Mouse (Mus musculus) myocyte (in vitro differentiated cells): ENCODE data around the gene N4bp2l1.

Experiments used
- CEBPB ChIP-seq: IDR thresholded peaks from 2 replicates; pipeline ENCODE4 v1.6.1; 2011; ENCODE audit warnings: mild to moderate bottlenecking, moderate library complexity; ENCODE audit not compliant: poor library complexity, insufficient read depth, severe bottlenecking
- MAX ChIP-seq: IDR thresholded peaks from one replicate; pipeline ENCODE4 v1.6.1; 2011; ENCODE audit warnings: low read depth, mild to moderate bottlenecking, control low read depth
- MYOD1 ChIP-seq, 3 experiments: IDR thresholded peaks; one replicate each; pipeline ENCODE4 v1.6.1; 2011; ENCODE audit warnings: control low read depth in 2 of 3, low read depth in 2 of 3, mild to moderate bottlenecking in 2 of 3, moderate library complexity in 1 of 3; ENCODE audit not compliant: insufficient read length in 2 of 3, control insufficient read depth in 1 of 3
- MYOG ChIP-seq, 3 experiments: IDR thresholded peaks; one replicate each; pipeline ENCODE4 v1.6.1; 2011; ENCODE audit warnings: control low read depth in 2 of 3, low read depth in 2 of 3, mild to moderate bottlenecking in 2 of 3; ENCODE audit not compliant: insufficient read length in 2 of 3, control insufficient read depth in 1 of 3, insufficient read depth in 1 of 3
- TCF12 ChIP-seq: IDR thresholded peaks from one replicate; pipeline ENCODE4 v1.6.1; 2011; ENCODE audit warnings: mild to moderate bottlenecking, control low read depth; ENCODE audit not compliant: poor library complexity, insufficient read depth, severe bottlenecking
- USF1 ChIP-seq: IDR thresholded peaks from one replicate; pipeline ENCODE4 v1.6.1; 2011; ENCODE audit warnings: low read depth, mild to moderate bottlenecking, control low read depth, moderate library complexity

- TF ChIP-seq MYOG (IDR thresholded peaks at IDR 0.05; ENCODE audit: control insufficient read depth in 1 of 3, insufficient read depth in 1 of 3, insufficient read length in 2 of 3, low read depth in 2 of 3), result no peak
- no peak for TF ChIP-seq USF1
- TF ChIP-seq TCF12, result no peak
- no peak for TF ChIP-seq MYOD1 (IDR thresholded peaks at IDR 0.05; ENCODE audit: control insufficient read depth in 1 of 3, insufficient read length in 2 of 3, low read depth in 2 of 3)
- TF ChIP-seq MAX, result no peak
- TF ChIP-seq CEBPB, result no peak
Observed at GRCm38 (mm10) chr5:150616216-150616615, 19.2 kb upstream of the N4bp2l1 start.
